Mouse (Mus musculus): ENCODE data around the gene AW209491. TPM values are rescaled to one million over a fixed set of nuclear protein-coding genes. Genes with fewer than 3 reads are reported as not detected.

The AW209491 gene
- polyA plus RNA-seq, 1 experiment from 2014 or later: 19.2 TPM

- no peak for ATAC-seq (replicated peaks; ENCODE audit: extremely low read depth, insufficient read depth, low FRiP score)
- H3K4me3 ChIP-seq (ENCODE audit: low read length): no peak overlapping the region
- no peaks in the 10 kb centered on the region for H3K36me3 ChIP-seq (ENCODE audit: control insufficient read depth, insufficient read depth)
- H3K4me2 ChIP-seq (ENCODE audit: low read depth, low read length): no peak overlapping the region
- H3K27ac ChIP-seq (ENCODE audit: low read length): no peak overlapping the region
- H3K9ac ChIP-seq (ENCODE audit: low read length): no peak overlapping the region
- no peaks in the 10 kb centered on the region for H3K4me1 ChIP-seq (ENCODE audit: control insufficient read depth, insufficient read depth, low read length)
- 30% methylated on average over 1 of the region's 1 CpGs for WGBS
- no peaks in the 10 kb centered on the region for H3K9me3 ChIP-seq (replicated peaks; ENCODE audit: control insufficient read depth, low read length)
- no peaks in the 10 kb centered on the region for H3K27me3 ChIP-seq (ENCODE audit: control insufficient read depth, insufficient read depth, low read length)
These were observed 19.3 kb downstream of the AW209491 start for GRCm38 (mm10) chr13:14649301-14649700.

GRCm38 (mm10) chr13:14667107-14667506 is 37.2 kb downstream of the AW209491 start:
- H3K4me2 ChIP-seq (ENCODE audit: low read depth, low read length): no peak overlapping the region
- H3K36me3 ChIP-seq (ENCODE audit: control insufficient read depth, insufficient read depth): no peaks in the 10 kb centered on the region
- no peak overlapping the region for H3K4me3 ChIP-seq (ENCODE audit: low read length)
- no peak overlapping the region for H3K27ac ChIP-seq (ENCODE audit: low read length)
- 75% methylated on average over 4 of the region's 4 CpGs for WGBS
- no peak overlapping the region for H3K9ac ChIP-seq (ENCODE audit: low read length)
- H3K27me3 ChIP-seq (ENCODE audit: control insufficient read depth, insufficient read depth, low read length): no peaks in the 10 kb centered on the region
- H3K9me3 ChIP-seq (replicated peaks; ENCODE audit: control insufficient read depth, low read length): no peaks in the 10 kb centered on the region
- ATAC-seq (replicated peaks; ENCODE audit: extremely low read depth, insufficient read depth, low FRiP score): no peak
- H3K4me1 ChIP-seq (ENCODE audit: control insufficient read depth, insufficient read depth, low read length): no peaks in the 10 kb centered on the region

- Histone ChIP-seq H3K27me3 (ENCODE audit: control insufficient read depth, insufficient read depth, low read length) (no peaks in the 10 kb centered on the region), H3K4me3 (ENCODE audit: low read length) (no peak overlapping the region), H3K9me3 (replicated peaks; ENCODE audit: control insufficient read depth, low read length) (no peaks in the 10 kb centered on the region), H3K36me3 (ENCODE audit: control insufficient read depth, insufficient read depth) (no peaks in the 10 kb centered on the region), H3K9ac (ENCODE audit: low read length) (no peak overlapping the region), H3K4me1 (ENCODE audit: control insufficient read depth, insufficient read depth, low read length) (no peaks in the 10 kb centered on the region), H3K27ac (ENCODE audit: low read length) (no peak overlapping the region), H3K4me2 (ENCODE audit: low read depth, low read length) (no peak overlapping the region)
- no peak for ATAC-seq (replicated peaks; ENCODE audit: extremely low read depth, insufficient read depth, low FRiP score)
- WGBS: 27% methylated on average over 2 of the region's 2 CpGs
These were observed 40.4 kb downstream of the AW209491 start for GRCm38 (mm10) chr13:14670342-14670741.

Other genes starting within 250 kb of the AW209491 start
- 0.20 and 0.41 TPM in 2 replicates for gene Hecw1, start 106.9 kb upstream of the AW209491 start, polyA plus RNA-seq (2015; fragmentation: Nextera tagmentation; extraction: Ambion mirVana)
- 103 and 113 TPM in 2 replicates for gene Mrpl32, start 17.0 kb upstream of the AW209491 start, polyA plus RNA-seq (2015; fragmentation: Nextera tagmentation; extraction: Ambion mirVana)
- gene Psma2, start 16.9 kb upstream of the AW209491 start, polyA plus RNA-seq (2015; fragmentation: Nextera tagmentation; extraction: Ambion mirVana): 148 and 155 TPM in 2 replicates

Data from heart, embryonic 16.5 days (tissue).